Mouse (Mus musculus): ENCODE data around the gene Arfgap3.
"Not testable (repeated sequence)": the region's sequence is repeated elsewhere in the genome, so short reads cannot be mapped to it uniquely, and the experiment has no call there.

Arfgap3 gene

GRCm38 (mm10) chr15:83293706-83294645 is 56.1 kb downstream of the Arfgap3 start:
- no peak for DNase-seq (ENCODE audit: low spot score)

- no peak for DNase-seq (ENCODE audit: low spot score)
These were observed 56.9 kb downstream of the Arfgap3 start for GRCm38 (mm10) chr15:83293144-83293543.

- no peak for DNase-seq (ENCODE audit: low spot score)
These were observed 57.6 kb downstream of the Arfgap3 start for GRCm38 (mm10) chr15:83292261-83293056.

GRCm38 (mm10) chr15:83290899-83291298 is 59.1 kb downstream of the Arfgap3 start:
- no peak for DNase-seq (ENCODE audit: low spot score)

- no peak for DNase-seq (ENCODE audit: low spot score)
These were observed 65.2 kb downstream of the Arfgap3 start for GRCm38 (mm10) chr15:83284828-83285227.

- no peak for DNase-seq (ENCODE audit: low spot score)
These were observed 67.7 kb downstream of the Arfgap3 start for GRCm38 (mm10) chr15:83282397-83282796.

- DNase-seq (ENCODE audit: low spot score), result no peak
These were observed 68.7 kb downstream of the Arfgap3 start for GRCm38 (mm10) chr15:83281303-83281702.

- DNase-seq (ENCODE audit: low spot score), result no peak
These were observed 71.5 kb downstream of the Arfgap3 start for GRCm38 (mm10) chr15:83278579-83278978.

GRCm38 (mm10) chr15:83277451-83277850 is 72.6 kb downstream of the Arfgap3 start:
- DNase-seq (ENCODE audit: low spot score), result no peak

- DNase-seq (ENCODE audit: low spot score), result not testable (repeated sequence)
These were observed 75.8 kb downstream of the Arfgap3 start for GRCm38 (mm10) chr15:83274237-83274636.

GRCm38 (mm10) chr15:83273017-83273416 is 77.0 kb downstream of the Arfgap3 start:
- no peak for DNase-seq (ENCODE audit: low spot score)

GRCm38 (mm10) chr15:83271221-83271620 is 78.8 kb downstream of the Arfgap3 start:
- not testable (repeated sequence) for DNase-seq (ENCODE audit: low spot score)

- DNase-seq (ENCODE audit: low spot score), result not testable (repeated sequence)
These were observed 80.1 kb downstream of the Arfgap3 start for GRCm38 (mm10) chr15:83269985-83270384.

- not testable (repeated sequence) for DNase-seq (ENCODE audit: low spot score)
These were observed 81.6 kb downstream of the Arfgap3 start for GRCm38 (mm10) chr15:83268428-83268827.

- DNase-seq (ENCODE audit: low spot score), result no peak
These were observed 84.8 kb downstream of the Arfgap3 start for GRCm38 (mm10) chr15:83265269-83265668.

GRCm38 (mm10) chr15:83263405-83263804 is 86.6 kb downstream of the Arfgap3 start:
- DNase-seq (ENCODE audit: low spot score), result no peak

- no peak for DNase-seq (ENCODE audit: low spot score)
These were observed 92.1 kb downstream of the Arfgap3 start for GRCm38 (mm10) chr15:83257906-83258305.

GRCm38 (mm10) chr15:83256491-83256890 is 93.6 kb downstream of the Arfgap3 start:
- no peak for DNase-seq (ENCODE audit: low spot score)

GRCm38 (mm10) chr15:83255944-83256343 is 94.1 kb downstream of the Arfgap3 start:
- DNase-seq (ENCODE audit: low spot score), result no peak

- no peak for DNase-seq (ENCODE audit: low spot score)
These were observed 94.8 kb downstream of the Arfgap3 start for GRCm38 (mm10) chr15:83255191-83255782.

GRCm38 (mm10) chr15:83254372-83255070 is 95.5 kb downstream of the Arfgap3 start:
- DNase-seq (ENCODE audit: low spot score), result no peak

GRCm38 (mm10) chr15:83252060-83252459 is 98.0 kb downstream of the Arfgap3 start:
- DNase-seq (ENCODE audit: low spot score), result no peak

Data from embryo, embryonic 10.5 days (tissue).